Mouse (Mus musculus) small intestine, adult 2 months (tissue): ENCODE data around the gene Zmym6.

ENCODE experiments used
- CTCF ChIP-seq: fragments of 200-500 bp; IDR thresholded peaks from 2 replicates; pipeline ENCODE4 v1.5.1; 2012; ENCODE audit warnings: low read depth, mild to moderate bottlenecking, control low read depth, inconsistent platforms, low read length, moderate library complexity, mixed read lengths; ENCODE audit not compliant: insufficient replicate concordance, insufficient read length; ENCODE audit errors: extremely low read depth
- POLR2A ChIP-seq: fragments of 200-500 bp; IDR thresholded peaks from 2 replicates; pipeline ENCODE4 v1.6.1; 2012; ENCODE audit warnings: low read depth, mild to moderate bottlenecking, control low read depth, inconsistent platforms, low read length, moderate library complexity

- TF ChIP-seq POLR2A (no peak), CTCF (no peak)
These were observed 39.0 kb upstream of the Zmym6 start for GRCm38 (mm10) chr4:127037908-127038827.
